Mouse (Mus musculus) stomach, postnatal 0 days (tissue): ENCODE results near the gene Cacna1s. TPM values are rescaled to one million over a fixed set of nuclear protein-coding genes. Genes with fewer than 3 reads are reported as not detected.

Experiments
- ATAC-seq: fragments of 200-750 bp; cut with Nextera tagmentation; 2 replicates; pipeline ENCODE4 v1.8.0; 2017; ENCODE audit not compliant: low FRiP score, low TSS enrichment
- DNase-seq: peaks from one replicate; pipeline ENCODE4 v3.0.0-alpha.2; 2016; ENCODE audit warnings: low spot score
- H3K27ac ChIP-seq: fragments of 300-500 bp; sonication (generic); replicated peaks from 2 replicates; pipeline ENCODE4 v1.5.1; 2014; ENCODE audit warnings: mild to moderate bottlenecking, control low read depth
- H3K27me3 ChIP-seq: fragments of 300-500 bp; sonication (generic); 2 replicates; pipeline ENCODE4 v1.6.1; 2014; ENCODE audit warnings: low read length; ENCODE audit not compliant: control insufficient read depth, insufficient read depth
- H3K36me3 ChIP-seq: fragments of 300-500 bp; sonication (generic); 2 replicates; pipeline ENCODE4 v1.6.1; 2014; ENCODE audit warnings: low read length, mixed read lengths; ENCODE audit not compliant: control insufficient read depth, insufficient read depth
- H3K4me1 ChIP-seq: fragments of 300-500 bp; sonication (generic); replicated peaks from 2 replicates; pipeline ENCODE4 v1.6.1; 2014; ENCODE audit warnings: antibody characterized with exemption; ENCODE audit not compliant: control insufficient read depth, insufficient read depth
- H3K4me2 ChIP-seq: fragments of 300-500 bp; sonication (generic); replicated peaks from 2 replicates; pipeline ENCODE4 v1.6.1; 2014; ENCODE audit warnings: low read depth, mild to moderate bottlenecking, control low read depth, moderate library complexity
- H3K4me3 ChIP-seq: fragments of 300-500 bp; sonication (generic); 2 replicates; pipeline ENCODE4 v1.5.1; 2014; ENCODE audit warnings: low read depth, low read length, control low read depth
- H3K9ac ChIP-seq: fragments of 300-500 bp; sonication (generic); 2 replicates; pipeline ENCODE4 v1.6.1; 2014; ENCODE audit warnings: mild to moderate bottlenecking, low read length, control low read depth, mixed read lengths
- H3K9me3 ChIP-seq: fragments of 300-500 bp; sonication (generic); 2 replicates; pipeline ENCODE4 v1.6.1; 2016; ENCODE audit warnings: low read length; ENCODE audit not compliant: control insufficient read depth
- CTCF ChIP-seq: IDR thresholded peaks from 2 replicates; pipeline ENCODE4 v1.5.1; 2016; ENCODE audit warnings: antibody characterized with exemption, low read depth, mild to moderate bottlenecking, moderate library complexity
- EP300 ChIP-seq: optimal IDR thresholded peaks from 2 replicates; pipeline ENCODE3; 2016; ENCODE audit warnings: antibody characterized with exemption
- WGBS: fragments of 180-500 bp; shearing (Covaris S2); extraction: QIAGEN DNeasy Blood & Tissue Kit; methylation state at CpG from one replicate; pipeline ENCODE4 v1.1.7; 2014; 5-methylcytosine and 5-hydroxymethylcytosine counted together
- polyA plus RNA-seq: library from polyadenylated mRNA; unstranded; fragments of >200 nt; fragmentation: Nextera tagmentation; extraction: Ambion mirVana; gene quantifications from 2 replicates; pipeline ENCODE4 v1.2.1, GENCODE M21; 2015

Gene Cacna1s
- polyA plus RNA-seq, 1 experiment from 2014 or later, result not detected

- Histone ChIP-seq H3K9me3 (no peaks in the 10 kb centered on the region), H3K27me3 (no peaks in the 10 kb centered on the region), H3K4me3 (no peak overlapping the region), H3K36me3 (no peaks in the 10 kb centered on the region), H3K27ac (no peak overlapping the region), H3K9ac (no peak overlapping the region), H3K4me1 (no peaks in the 10 kb centered on the region), H3K4me2 (no peak overlapping the region)
- TF ChIP-seq EP300, result no peak
- peak; percentile 87 for TF ChIP-seq CTCF
- DNase-seq (peak; percentile 71), ATAC-seq (peak; percentile 30; the same call in 1 of the 2 replicates)
- WGBS, result 28% methylated on average over 3 of the region's 3 CpGs
Measured at GRCm38 (mm10) chr1:136116183-136116582, 63.6 kb downstream of the Cacna1s start.

GRCm38 (mm10) chr1:136117069-136117468 is 64.5 kb downstream of the Cacna1s start:
- Histone ChIP-seq H3K9me3 (no peaks in the 10 kb centered on the region), H3K9ac (no peak overlapping the region), H3K27ac (no peak overlapping the region), H3K4me3 (no peak overlapping the region), H3K4me2 (no peak overlapping the region), H3K4me1 (no peaks in the 10 kb centered on the region), H3K27me3 (no peaks in the 10 kb centered on the region), H3K36me3 (no peaks in the 10 kb centered on the region)
- WGBS, result 80% methylated on average over 9 of the region's 9 CpGs
- TF ChIP-seq CTCF (no peak), EP300 (no peak)
- DNase-seq (no peak), ATAC-seq (no peak)

GRCm38 (mm10) chr1:136118875-136119274 is 66.3 kb downstream of the Cacna1s start:
- WGBS, result 44% methylated on average over 8 of the region's 8 CpGs
- Histone ChIP-seq H3K36me3 (no peaks in the 10 kb centered on the region), H3K4me3 (no peak overlapping the region), H3K4me1 (no peaks in the 10 kb centered on the region), H3K9ac (no peak overlapping the region), H3K9me3 (no peaks in the 10 kb centered on the region), H3K4me2 (no peak overlapping the region), H3K27ac (no peak overlapping the region), H3K27me3 (no peaks in the 10 kb centered on the region)
- DNase-seq, result no peak
- ATAC-seq, result no peak
- TF ChIP-seq CTCF, result no peak
- no peak for TF ChIP-seq EP300

GRCm38 (mm10) chr1:136119571-136120262 is 67.2 kb downstream of the Cacna1s start:
- no peak for DNase-seq
- Histone ChIP-seq H3K4me3 (no peak overlapping the region), H3K9ac (no peak overlapping the region), H3K36me3 (no peaks in the 10 kb centered on the region), H3K9me3 (no peaks in the 10 kb centered on the region), H3K4me2 (no peak overlapping the region), H3K27ac (no peak overlapping the region), H3K27me3 (no peaks in the 10 kb centered on the region), H3K4me1 (no peaks in the 10 kb centered on the region)
- TF ChIP-seq EP300 (no peak), CTCF (no peak)
- WGBS, result 69% methylated on average over 7 of the region's 7 CpGs
- no peak for ATAC-seq

GRCm38 (mm10) chr1:136120263-136120603 is 67.7 kb downstream of the Cacna1s start:
- H3K4me1 ChIP-seq, result no peaks in the 10 kb centered on the region
- ATAC-seq, result no peak

GRCm38 (mm10) chr1:136120785-136121184 is 68.2 kb downstream of the Cacna1s start:
- no peaks in the 10 kb centered on the region for H3K4me1 ChIP-seq
- no peak overlapping the region for H3K9ac ChIP-seq
- H3K36me3 ChIP-seq, result no peaks in the 10 kb centered on the region
- H3K27me3 ChIP-seq, result no peaks in the 10 kb centered on the region
- H3K9me3 ChIP-seq, result no peaks in the 10 kb centered on the region
- H3K27ac ChIP-seq, result no peak overlapping the region
- TF ChIP-seq EP300 (no peak), CTCF (no peak)
- no peak overlapping the region for H3K4me2 ChIP-seq
- no peak for DNase-seq
- H3K4me3 ChIP-seq, result no peak overlapping the region
- ATAC-seq, result no peak
- 56% methylated on average over 6 of the region's 6 CpGs for WGBS

More at GRCm38 (mm10) chr1:136120263-136120603, 67.7 kb downstream of the Cacna1s start:
- Histone ChIP-seq H3K9ac (no peak overlapping the region), H3K27me3 (no peaks in the 10 kb centered on the region), H3K9me3 (no peaks in the 10 kb centered on the region), H3K36me3 (no peaks in the 10 kb centered on the region), H3K27ac (no peak overlapping the region), H3K4me2 (no peak overlapping the region), H3K4me3 (no peak overlapping the region)
- TF ChIP-seq CTCF (no peak), EP300 (no peak)
- no peak for DNase-seq
- 67% methylated on average over 1 of the region's 1 CpGs for WGBS
